Mouse (Mus musculus) thymus, postnatal 10 days (tissue): ENCODE data around the gene Adap1.

Experiments
- DNase-seq, 2 experiments: peaks; one replicate each; pipeline ENCODE4 v3.0.0; 2021; ENCODE audit warnings: low spot score in 2 of 2

Gene Adap1

GRCm38 (mm10) chr5:139323260-139323924 lies 2.0 kb downstream of the Adap1 start:
- DNase-seq = no peak

- no peak for DNase-seq
Observed at GRCm38 (mm10) chr5:139321331-139321730, 4.1 kb downstream of the Adap1 start.

- no peak for DNase-seq
Observed at GRCm38 (mm10) chr5:139320424-139320823, 5.0 kb downstream of the Adap1 start.

- DNase-seq = no peak
Observed at GRCm38 (mm10) chr5:139317751-139318504, 7.5 kb downstream of the Adap1 start.

- no peak for DNase-seq
Observed at GRCm38 (mm10) chr5:139316982-139317675, 8.3 kb downstream of the Adap1 start.

- no peak for DNase-seq
Observed at GRCm38 (mm10) chr5:139314941-139315642, 10.3 kb downstream of the Adap1 start.

GRCm38 (mm10) chr5:139313536-139313935 lies 11.9 kb downstream of the Adap1 start:
- DNase-seq = no peak

GRCm38 (mm10) chr5:139311822-139312221 lies 13.6 kb downstream of the Adap1 start:
- no peak for DNase-seq

GRCm38 (mm10) chr5:139310477-139310876 lies 14.9 kb downstream of the Adap1 start:
- no peak for DNase-seq

GRCm38 (mm10) chr5:139309946-139310345 lies 15.5 kb downstream of the Adap1 start:
- no peak for DNase-seq

- DNase-seq = no peak
Observed at GRCm38 (mm10) chr5:139303646-139304061, 21.8 kb downstream of the Adap1 start.

GRCm38 (mm10) chr5:139302101-139302500 lies 23.3 kb downstream of the Adap1 start:
- no peak for DNase-seq

- no peak for DNase-seq
Observed at GRCm38 (mm10) chr5:139297745-139298144, 27.7 kb downstream of the Adap1 start.

GRCm38 (mm10) chr5:139297092-139297491 lies 28.3 kb downstream of the Adap1 start:
- DNase-seq = no peak

GRCm38 (mm10) chr5:139294089-139294488 lies 31.3 kb downstream of the Adap1 start:
- DNase-seq = no peak

- DNase-seq = no peak
Observed at GRCm38 (mm10) chr5:139291811-139292560, 33.4 kb downstream of the Adap1 start.

- no peak for DNase-seq
Observed at GRCm38 (mm10) chr5:139290467-139291259, 34.8 kb downstream of the Adap1 start.

- no peak for DNase-seq
Observed at GRCm38 (mm10) chr5:139288591-139288990, 36.8 kb downstream of the Adap1 start.

- no peak for DNase-seq
Observed at GRCm38 (mm10) chr5:139287787-139288186, 37.6 kb downstream of the Adap1 start.

GRCm38 (mm10) chr5:139287099-139287498 lies 38.3 kb downstream of the Adap1 start:
- no peak for DNase-seq
